Mouse (Mus musculus) lung, adult 2 months (tissue): ENCODE results near the gene Rogdi. TPM values are rescaled to one million over a fixed set of nuclear protein-coding genes. Genes with fewer than 3 reads are reported as not detected.
A peak's percentile ranks its signal among the peaks of the same experiment; 100 is the strongest.

Experiments used
- DNase-seq: peaks from one replicate; pipeline ENCODE4 v3.0.0; 2022
- H3K4me1 ChIP-seq: fragments of 200-500 bp; 2 replicates; pipeline ENCODE4 v1.6.1; 2011; ENCODE audit warnings: low read length; ENCODE audit not compliant: control insufficient read depth, insufficient read depth
- H3K4me3 ChIP-seq: fragments of 200-500 bp; replicated peaks from 2 replicates; pipeline ENCODE3; 2011; ENCODE audit warnings: low read depth, mild to moderate bottlenecking, control low read depth, low read length; ENCODE audit errors: extremely low read depth
- CTCF ChIP-seq: fragments of 200-500 bp; IDR thresholded peaks from 2 replicates; pipeline ENCODE4 v1.5.1; 2011; ENCODE audit warnings: mild to moderate bottlenecking, low read length, control low read depth; ENCODE audit not compliant: insufficient read depth
- POLR2A ChIP-seq: fragments of 200-500 bp; IDR thresholded peaks from 2 replicates; pipeline ENCODE4 v1.6.1; 2011; ENCODE audit warnings: low read depth, mild to moderate bottlenecking, control low read depth, low read length, borderline replicate concordance; ENCODE audit errors: extremely low read depth
- WGBS: fragments of 180-500 bp; shearing (Covaris S2); methylation state at CpG from one replicate; pipeline ENCODE4 v1.1.7; 2018; 5-methylcytosine and 5-hydroxymethylcytosine counted together
- polyA plus RNA-seq: library from polyadenylated mRNA; depleted of rRNA; stranded (reverse); fragments of >200 nt; gene quantifications from 2 replicates; pipeline ENCODE4 v1.2.3, GENCODE M21; 2012; rRNA removed

Rogdi gene
- polyA plus RNA-seq = 108 and 117 TPM in 2 replicates

GRCm38 (mm10) chr16:5013054-5013838 is at the start of gene Rogdi:
Gene Rogdi, minus strand, starts transcription at chr16:5013553.
- TF ChIP-seq POLR2A (peak; percentile 68; the same call in 1 of the 2 replicates), CTCF (no peak)
- peak; percentile 96 for DNase-seq
- peak within 1 kb of the TSS; percentile 77 for H3K4me3 ChIP-seq
- H3K4me1 ChIP-seq = peaks cover 10% of the 10 kb centered on the region
- under 1% methylated on average over 63 of the region's 63 CpGs for WGBS

- WGBS = 86% methylated on average over 1 of the region's 1 CpGs
Measured at GRCm38 (mm10) chr16:5058114-5058513, 44.8 kb upstream of the Rogdi start.

GRCm38 (mm10) chr16:5050251-5051110 is 37.1 kb upstream of the Rogdi start:
- under 1% methylated on average over 78 of the region's 78 CpGs for WGBS
- DNase-seq = peak; percentile 81
- TF ChIP-seq POLR2A (no peak; the same call in 1 of the 2 replicates), CTCF (0 out of 2 replicates have a peak, but pooled peaks have one; percentile 8)
- Histone ChIP-seq H3K4me3 (peak overlapping the region; percentile 70), H3K4me1 (peaks cover 18% of the 10 kb centered on the region)

More at GRCm38 (mm10) chr16:5058114-5058513, 44.8 kb upstream of the Rogdi start:
- no peak for DNase-seq
- no peak overlapping the region for H3K4me3 ChIP-seq
- H3K4me1 ChIP-seq = peaks cover 2% of the 10 kb centered on the region
- TF ChIP-seq POLR2A (no peak), CTCF (no peak)

GRCm38 (mm10) chr16:5049774-5050234 is 36.5 kb upstream of the Rogdi start, which contains the start of the genes Glyr1 and Ubn1:
Gene Glyr1, minus strand, starts transcription at chr16:5049863.
Gene Ubn1, plus strand, starts transcription at chr16:5050057.
- TF ChIP-seq POLR2A (peak; percentile 71), CTCF (no peak)
- Histone ChIP-seq H3K4me3 (peak within 1 kb of the TSS; percentile 97), H3K4me1 (peaks cover 19% of the 10 kb centered on the region)
- peak; percentile 98 for DNase-seq
- WGBS = under 1% methylated on average over 56 of the region's 56 CpGs

- H3K4me3 ChIP-seq = peak overlapping the region; percentile 97
- TF ChIP-seq POLR2A = no peak
- no peak for TF ChIP-seq CTCF
- H3K4me1 ChIP-seq = peaks cover 19% of the 10 kb centered on the region
- WGBS = under 1% methylated on average over 38 of the region's 38 CpGs
- DNase-seq = no peak
Measured at GRCm38 (mm10) chr16:5049182-5049773, 35.9 kb upstream of the Rogdi start.

GRCm38 (mm10) chr16:5045322-5045721 is 32.0 kb upstream of the Rogdi start:
- Histone ChIP-seq H3K4me3 (no peak overlapping the region), H3K4me1 (peaks cover 10% of the 10 kb centered on the region)
- TF ChIP-seq POLR2A (no peak), CTCF (no peak)
- WGBS = 84% methylated on average over 3 of the region's 3 CpGs
- no peak for DNase-seq

GRCm38 (mm10) chr16:5036649-5037234 is 23.4 kb upstream of the Rogdi start:
- TF ChIP-seq CTCF (no peak), POLR2A (no peak)
- WGBS = 65% methylated on average over 5 of the region's 5 CpGs
- Histone ChIP-seq H3K4me1 (peaks cover 3% of the 10 kb centered on the region), H3K4me3 (no peak overlapping the region)
- DNase-seq = no peak

- peaks cover 3% of the 10 kb centered on the region for H3K4me1 ChIP-seq
- TF ChIP-seq CTCF (no peak), POLR2A (no peak)
- no peak for DNase-seq
- 89% methylated on average over 3 of the region's 3 CpGs for WGBS
- no peak overlapping the region for H3K4me3 ChIP-seq
Measured at GRCm38 (mm10) chr16:5035591-5035990, 22.2 kb upstream of the Rogdi start.

GRCm38 (mm10) chr16:5029847-5030246 is 16.5 kb upstream of the Rogdi start:
- H3K4me1 ChIP-seq = no peaks in the 10 kb centered on the region
- WGBS = 34% methylated on average over 2 of the region's 2 CpGs
- H3K4me3 ChIP-seq = no peak overlapping the region
- peak; percentile 32 for DNase-seq
- TF ChIP-seq POLR2A (no peak), CTCF (no peak)
